Mouse (Mus musculus): ENCODE results near the gene Ccdc124. TPM values are rescaled to one million over a fixed set of nuclear protein-coding genes. Genes with fewer than 3 reads are reported as not detected.
"Not testable (repeated sequence)": the region's sequence is repeated elsewhere in the genome, so short reads cannot be mapped to it uniquely, and the experiment has no call there.

Gene Ccdc124
- polyA plus RNA-seq, 1 experiment from 2014 or later = 87.2 TPM

GRCm38 (mm10) chr8:70896316-70897020 lies 22.7 kb upstream of the Ccdc124 start:
- no peak for TF ChIP-seq CTCF (IDR thresholded peaks at IDR 0.05; ENCODE audit: low read depth)
- Histone ChIP-seq H3K9ac (ENCODE audit: low read depth, low read length) (peak overlapping the region; percentile 96), H3K4me3 (replicated peaks; ENCODE audit: low read depth, low read length) (peak overlapping the region; percentile 92), H3K4me2 (ENCODE audit: low read length) (peak overlapping the region; percentile 87), H3K4me1 (replicated peaks; ENCODE audit: insufficient read depth, low read length) (peaks cover 23% of the 10 kb centered on the region), H3K9me3 (replicated peaks; ENCODE audit: low read length) (no peaks in the 10 kb centered on the region), H3K27ac (peak overlapping the region; percentile 81), H3K36me3 (ENCODE audit: insufficient read depth, low read length) (peaks cover 11% of the 10 kb centered on the region), H3K27me3 (ENCODE audit: insufficient read depth, low read length) (peaks cover 12% of the 10 kb centered on the region)
- ATAC-seq (replicated peaks; ENCODE audit: low FRiP score, low read depth) = no peak
- DNase-seq (ENCODE audit: low spot score) = no peak
- WGBS = 2% methylated on average over 25 of the region's 25 CpGs

- Histone ChIP-seq H3K27me3 (ENCODE audit: insufficient read depth, low read length) (peaks cover 17% of the 10 kb centered on the region), H3K36me3 (ENCODE audit: insufficient read depth, low read length) (peaks cover 11% of the 10 kb centered on the region), H3K4me1 (replicated peaks; ENCODE audit: insufficient read depth, low read length) (peaks cover 23% of the 10 kb centered on the region), H3K4me2 (ENCODE audit: low read length) (peak overlapping the region; percentile 87), H3K9ac (ENCODE audit: low read depth, low read length) (peak overlapping the region; percentile 96; the same call in 1 of the 2 replicates), H3K4me3 (replicated peaks; ENCODE audit: low read depth, low read length) (peak overlapping the region; percentile 92)
- not testable (repeated sequence) for ATAC-seq (replicated peaks; ENCODE audit: low FRiP score, low read depth); H3K9me3 ChIP-seq (replicated peaks; ENCODE audit: low read length); H3K27ac ChIP-seq; DNase-seq (ENCODE audit: low spot score)
- WGBS = 68% methylated on average over 24 of the region's 24 CpGs
Observed at GRCm38 (mm10) chr8:70895571-70896259, 22.0 kb upstream of the Ccdc124 start.

GRCm38 (mm10) chr8:70894771-70895545 lies 21.2 kb upstream of the Ccdc124 start:
- Histone ChIP-seq H3K4me3 (replicated peaks; ENCODE audit: low read depth, low read length) (no peak overlapping the region), H3K36me3 (ENCODE audit: insufficient read depth, low read length) (peaks cover 11% of the 10 kb centered on the region), H3K27me3 (ENCODE audit: insufficient read depth, low read length) (peaks cover 17% of the 10 kb centered on the region), H3K9me3 (replicated peaks; ENCODE audit: low read length) (no peaks in the 10 kb centered on the region), H3K4me2 (ENCODE audit: low read length) (no peak overlapping the region), H3K9ac (ENCODE audit: low read depth, low read length) (no peak overlapping the region), H3K27ac (no peak overlapping the region), H3K4me1 (replicated peaks; ENCODE audit: insufficient read depth, low read length) (peaks cover 23% of the 10 kb centered on the region)
- DNase-seq (ENCODE audit: low spot score) (no peak), ATAC-seq (replicated peaks; ENCODE audit: low FRiP score, low read depth) (no peak)
- no peak for TF ChIP-seq CTCF (IDR thresholded peaks at IDR 0.05; ENCODE audit: low read depth)
- 78% methylated on average over 8 of the region's 8 CpGs for WGBS

- ATAC-seq (replicated peaks; ENCODE audit: low FRiP score, low read depth) (no peak), DNase-seq (ENCODE audit: low spot score) (no peak)
- Histone ChIP-seq H3K4me2 (ENCODE audit: low read length) (no peak overlapping the region), H3K27me3 (ENCODE audit: insufficient read depth, low read length) (peaks cover 17% of the 10 kb centered on the region), H3K4me3 (replicated peaks; ENCODE audit: low read depth, low read length) (no peak overlapping the region), H3K36me3 (ENCODE audit: insufficient read depth, low read length) (peaks cover 11% of the 10 kb centered on the region), H3K9me3 (replicated peaks; ENCODE audit: low read length) (no peaks in the 10 kb centered on the region), H3K27ac (no peak overlapping the region), H3K9ac (ENCODE audit: low read depth, low read length) (no peak overlapping the region), H3K4me1 (replicated peaks; ENCODE audit: insufficient read depth, low read length) (peaks cover 23% of the 10 kb centered on the region)
- no peak for TF ChIP-seq CTCF (IDR thresholded peaks at IDR 0.05; ENCODE audit: low read depth)
- 70% methylated on average over 2 of the region's 2 CpGs for WGBS
Observed at GRCm38 (mm10) chr8:70894385-70894720, 20.6 kb upstream of the Ccdc124 start.

- peaks cover 23% of the 10 kb centered on the region for H3K4me1 ChIP-seq (replicated peaks; ENCODE audit: insufficient read depth, low read length)
- H3K9ac ChIP-seq (ENCODE audit: low read depth, low read length) = no peak overlapping the region
- WGBS = 35% methylated on average over 12 of the region's 12 CpGs
- H3K4me3 ChIP-seq (replicated peaks; ENCODE audit: low read depth, low read length) = no peak overlapping the region
- H3K4me2 ChIP-seq (ENCODE audit: low read length) = no peak overlapping the region
- DNase-seq (ENCODE audit: low spot score) (peak; percentile 96), ATAC-seq (replicated peaks; ENCODE audit: low FRiP score, low read depth) (peak; percentile 36; the same call in 1 of the 2 replicates)
- no peaks in the 10 kb centered on the region for H3K9me3 ChIP-seq (replicated peaks; ENCODE audit: low read length)
- H3K27ac ChIP-seq = no peak overlapping the region
- H3K36me3 ChIP-seq (ENCODE audit: insufficient read depth, low read length) = peaks cover 11% of the 10 kb centered on the region
- TF ChIP-seq CTCF (IDR thresholded peaks at IDR 0.05; ENCODE audit: low read depth) = peak; percentile 83
- H3K27me3 ChIP-seq (ENCODE audit: insufficient read depth, low read length) = peaks cover 17% of the 10 kb centered on the region
Observed at GRCm38 (mm10) chr8:70893656-70894384, 20.1 kb upstream of the Ccdc124 start.
